Mouse (Mus musculus) adrenal gland, adult 2 months (tissue): ENCODE results near the gene Suox. TPM values are rescaled to one million over a fixed set of nuclear protein-coding genes. Genes with fewer than 3 reads are reported as not detected.
A peak's percentile ranks its signal among the peaks of the same experiment; 100 is the strongest.
"Not testable (repeated sequence)": the region's sequence is repeated elsewhere in the genome, so short reads cannot be mapped to it uniquely, and the experiment has no call there.

Source experiments
- DNase-seq: peaks from one replicate; pipeline ENCODE4 v3.0.0; 2021
- polyA plus RNA-seq: library from polyadenylated mRNA; depleted of rRNA; stranded (reverse); fragments of >200 nt; gene quantifications from 2 replicates; pipeline ENCODE4 v1.2.3, GENCODE M21; 2012; rRNA removed
- total RNA-seq, 2 experiments: library from RNA; stranded (reverse); gene quantifications; 2 replicates each; pipeline ENCODE4 v1.2.3; 2021

Suox gene
- total and polyA plus RNA-seq, 3 experiments = 10.2 to 32.7 (median 29.2) TPM

- peak; percentile 90 for DNase-seq
Measured at GRCm38 (mm10) chr10:128626311-128627310, 47.3 kb downstream of the Suox start, which contains the start of gene Rps26. TSS of gene Rps26 (minus strand) at chr10:128626747.

- DNase-seq = no peak
Measured at GRCm38 (mm10) chr10:128625287-128625894, 48.5 kb downstream of the Suox start.

GRCm38 (mm10) chr10:128623106-128623613 lies 50.7 kb downstream of the Suox start:
- DNase-seq = not testable (repeated sequence)

GRCm38 (mm10) chr10:128622702-128623101 lies 51.2 kb downstream of the Suox start:
- DNase-seq = no peak

- DNase-seq = no peak
Measured at GRCm38 (mm10) chr10:128621986-128622520, 51.8 kb downstream of the Suox start.

GRCm38 (mm10) chr10:128620241-128620640 lies 53.6 kb downstream of the Suox start:
- DNase-seq = no peak

Other genes with a start within 250 kb of the Suox start
- 100 to 1,000 TPM; 120 to 128 TPM for gene Smarcc2, start 214.8 kb downstream of the Suox start, total RNA-seq
- gene Smarcc2, start 214.8 kb downstream of the Suox start, polyA plus RNA-seq = 129 and 130 TPM in 2 replicates
- 100 to 1,000 TPM; 786 to 985 TPM for gene Myl6, start 179.9 kb downstream of the Suox start, total RNA-seq
- gene Myl6, start 179.9 kb downstream of the Suox start, polyA plus RNA-seq = 324 and 445 TPM in 2 replicates
- 1 to 10 TPM; 6.2 to 8.3 TPM for gene Myl6b, start 175.4 kb downstream of the Suox start, total RNA-seq
- gene Myl6b, start 175.4 kb downstream of the Suox start, polyA plus RNA-seq = 5.1 and 5.7 TPM in 2 replicates
- gene Esyt1, start 148.2 kb downstream of the Suox start, total RNA-seq = 10 to 100 TPM; 26.1 to 32.6 TPM
- 52.8 and 59.6 TPM in 2 replicates for gene Esyt1, start 148.2 kb downstream of the Suox start, polyA plus RNA-seq
- 10 to 100 TPM; 11.7 to 12.3 TPM for gene Zc3h10, start 126.3 kb downstream of the Suox start, total RNA-seq
- 16.0 and 16.3 TPM in 2 replicates for gene Zc3h10, start 126.3 kb downstream of the Suox start, polyA plus RNA-seq
- gene Rpl41, start 124.8 kb downstream of the Suox start, total RNA-seq = 1,000 to 10,000 TPM; 3,028 to 3,144 TPM
- 1,154 and 1,178 TPM in 2 replicates for gene Rpl41, start 124.8 kb downstream of the Suox start, polyA plus RNA-seq
- gene Pa2g4, start 108.1 kb downstream of the Suox start, total RNA-seq = 10 to 100 TPM; 79.7 to 88.2 TPM
- 6.4 and 8.6 TPM in 2 replicates for gene Pa2g4, start 108.1 kb downstream of the Suox start, polyA plus RNA-seq
- 1 to 10 TPM; 2.3 to 3.8 TPM for gene Erbb3, start 84.4 kb downstream of the Suox start, total RNA-seq
- 1.1 and 1.3 TPM in 2 replicates for gene Erbb3, start 84.4 kb downstream of the Suox start, polyA plus RNA-seq
- 100 to 1,000 TPM; 715 to 972 TPM for gene Rps26, start 47.3 kb downstream of the Suox start, total RNA-seq
- gene Rps26, start 47.3 kb downstream of the Suox start, polyA plus RNA-seq = 581 and 897 TPM in 2 replicates
- 1 to 10 TPM; 1.9 to 2.6 TPM for gene Ikzf4, start 28.1 kb downstream of the Suox start, total RNA-seq
- gene Ikzf4, start 28.1 kb downstream of the Suox start, polyA plus RNA-seq = 3.1 and 3.5 TPM in 2 replicates
- 100 to 1,000 TPM; 112 to 127 TPM for gene Rab5b, start 22.2 kb upstream of the Suox start, total RNA-seq
- gene Rab5b, start 22.2 kb upstream of the Suox start, polyA plus RNA-seq = 46.5 and 69.5 TPM in 2 replicates
- 1 to 10 TPM in 1 of 2 experiments, under 1 TPM in 1; 0.86 to 1.0 TPM for gene Pmel, start 30.1 kb upstream of the Suox start, total RNA-seq
- 0.30 and 0.76 TPM in 2 replicates for gene Pmel, start 30.1 kb upstream of the Suox start, polyA plus RNA-seq
- gene Cdk2, start 31.0 kb upstream of the Suox start, total RNA-seq = 10 to 100 TPM; 12.6 to 16.2 TPM
- 10.5 and 10.7 TPM in 2 replicates for gene Cdk2, start 31.0 kb upstream of the Suox start, polyA plus RNA-seq
- gene Dgka, start 70.8 kb upstream of the Suox start, total RNA-seq = 10 to 100 TPM; 11.4 to 26.1 TPM
- 10.5 and 11.0 TPM in 2 replicates for gene Dgka, start 70.8 kb upstream of the Suox start, polyA plus RNA-seq
- gene Pym1, start 73.8 kb upstream of the Suox start, total RNA-seq = 10 to 100 TPM; 22.9 to 26.5 TPM
- 11.5 and 15.5 TPM in 2 replicates for gene Pym1, start 73.8 kb upstream of the Suox start, polyA plus RNA-seq
- 10 to 100 TPM; 35.8 to 64.4 TPM for gene Mmp19, start 116.8 kb upstream of the Suox start, total RNA-seq
- 16.0 and 16.8 TPM in 2 replicates for gene Mmp19, start 116.8 kb upstream of the Suox start, polyA plus RNA-seq
- gene Dnajc14, start 130.0 kb upstream of the Suox start, total RNA-seq = 10 to 100 TPM; 61.8 to 77.2 TPM
- gene Dnajc14, start 130.0 kb upstream of the Suox start, polyA plus RNA-seq = 7.1 and 10.6 TPM in 2 replicates
- gene Tmem198b, start 130.3 kb upstream of the Suox start, total RNA-seq = 1 to 10 TPM; 6.7 to 9.4 TPM
- gene Tmem198b, start 130.3 kb upstream of the Suox start, polyA plus RNA-seq = 15.6 and 18.0 TPM in 2 replicates
- 10 to 100 TPM; 52.7 to 55.8 TPM for gene Sarnp, start 143.3 kb upstream of the Suox start, total RNA-seq
- 1.3 and 1.5 TPM in 2 replicates for gene Sarnp, start 143.3 kb upstream of the Suox start, polyA plus RNA-seq
- gene Ormdl2, start 147.6 kb upstream of the Suox start, total RNA-seq = 10 to 100 TPM; 52.3 to 64.8 TPM
- gene Ormdl2, start 147.6 kb upstream of the Suox start, polyA plus RNA-seq = 29.4 and 36.8 TPM in 2 replicates
- 1 to 10 TPM; 1.8 to 2.3 TPM for gene Gdf11, start 217.6 kb upstream of the Suox start, total RNA-seq
- 0.55 and 0.99 TPM in 2 replicates for gene Gdf11, start 217.6 kb upstream of the Suox start, polyA plus RNA-seq
- gene Cd63, start 226.9 kb upstream of the Suox start, total RNA-seq = 100 to 1,000 TPM; 279 to 433 TPM
- gene Cd63, start 226.9 kb upstream of the Suox start, polyA plus RNA-seq = 38.2 and 44.2 TPM in 2 replicates
- gene Rdh5, start 248.8 kb upstream of the Suox start, total RNA-seq = 10 to 100 TPM; 11.2 to 15.9 TPM
- gene Rdh5, start 248.8 kb upstream of the Suox start, polyA plus RNA-seq = 24.3 and 29.3 TPM in 2 replicates
- 100 to 1,000 TPM; 174 to 223 TPM for gene Bloc1s1, start 250.0 kb upstream of the Suox start, total RNA-seq
- gene Bloc1s1, start 250.0 kb upstream of the Suox start, polyA plus RNA-seq = 99.2 and 115 TPM in 2 replicates